Mouse (Mus musculus) forebrain, embryonic 16.5 days (tissue): ENCODE data around the gene Bloc1s2. TPM values are rescaled to one million over a fixed set of nuclear protein-coding genes. Genes with fewer than 3 reads are reported as not detected.

ENCODE experiments used
- ATAC-seq: fragments of 200-750 bp; cut with Nextera tagmentation; 2 replicates; pipeline ENCODE4 v1.8.0; 2017; ENCODE audit warnings: mild to moderate bottlenecking, moderate library complexity
- H3K27ac ChIP-seq: fragments of 300-500 bp; sonication (generic); 2 replicates; pipeline ENCODE4 v1.5.1; 2014; ENCODE audit warnings: low read length, control low read depth
- H3K27me3 ChIP-seq: fragments of 300-500 bp; sonication (generic); replicated peaks from 2 replicates; pipeline ENCODE4 v1.6.1; 2014; ENCODE audit warnings: low read length; ENCODE audit not compliant: control insufficient read depth, insufficient read depth
- H3K36me3 ChIP-seq: fragments of 300-500 bp; sonication (generic); 2 replicates; pipeline ENCODE4 v1.6.1; 2014; ENCODE audit not compliant: control insufficient read depth, insufficient read depth
- H3K4me1 ChIP-seq: fragments of 300-500 bp; sonication (generic); replicated peaks from 2 replicates; pipeline ENCODE4 v1.6.1; 2014; ENCODE audit warnings: low read length; ENCODE audit not compliant: control insufficient read depth, insufficient read depth
- H3K4me2 ChIP-seq: fragments of 300-500 bp; sonication (generic); 2 replicates; pipeline ENCODE4 v1.6.1; 2014; ENCODE audit warnings: mild to moderate bottlenecking, low read length, control low read depth
- H3K4me3 ChIP-seq: fragments of 300-500 bp; sonication (generic); replicated peaks from 2 replicates; pipeline ENCODE4 v1.5.1; 2014; ENCODE audit warnings: mild to moderate bottlenecking, low read length, control low read depth
- H3K9ac ChIP-seq: fragments of 300-500 bp; sonication (generic); replicated peaks from 2 replicates; pipeline ENCODE4 v1.6.1; 2014; ENCODE audit warnings: low read depth, low read length, control low read depth
- H3K9me3 ChIP-seq: fragments of 300-500 bp; sonication (generic); 2 replicates; pipeline ENCODE4 v1.6.1; 2016; ENCODE audit warnings: low read length; ENCODE audit not compliant: control insufficient read depth
- WGBS: fragments of 180-500 bp; shearing (Covaris S2); extraction: QIAGEN DNeasy Blood & Tissue Kit; methylation state at CpG from one replicate; pipeline ENCODE4 v1.1.7; 2014; 5-methylcytosine and 5-hydroxymethylcytosine counted together
- polyA plus RNA-seq: library from polyadenylated mRNA; unstranded; fragments of >200 nt; fragmentation: Nextera tagmentation; extraction: Ambion mirVana; gene quantifications from 2 replicates; pipeline ENCODE4 v1.2.1, GENCODE M21; 2015

Bloc1s2 gene
- 150 and 152 TPM in 2 replicates for polyA plus RNA-seq

DNA sequence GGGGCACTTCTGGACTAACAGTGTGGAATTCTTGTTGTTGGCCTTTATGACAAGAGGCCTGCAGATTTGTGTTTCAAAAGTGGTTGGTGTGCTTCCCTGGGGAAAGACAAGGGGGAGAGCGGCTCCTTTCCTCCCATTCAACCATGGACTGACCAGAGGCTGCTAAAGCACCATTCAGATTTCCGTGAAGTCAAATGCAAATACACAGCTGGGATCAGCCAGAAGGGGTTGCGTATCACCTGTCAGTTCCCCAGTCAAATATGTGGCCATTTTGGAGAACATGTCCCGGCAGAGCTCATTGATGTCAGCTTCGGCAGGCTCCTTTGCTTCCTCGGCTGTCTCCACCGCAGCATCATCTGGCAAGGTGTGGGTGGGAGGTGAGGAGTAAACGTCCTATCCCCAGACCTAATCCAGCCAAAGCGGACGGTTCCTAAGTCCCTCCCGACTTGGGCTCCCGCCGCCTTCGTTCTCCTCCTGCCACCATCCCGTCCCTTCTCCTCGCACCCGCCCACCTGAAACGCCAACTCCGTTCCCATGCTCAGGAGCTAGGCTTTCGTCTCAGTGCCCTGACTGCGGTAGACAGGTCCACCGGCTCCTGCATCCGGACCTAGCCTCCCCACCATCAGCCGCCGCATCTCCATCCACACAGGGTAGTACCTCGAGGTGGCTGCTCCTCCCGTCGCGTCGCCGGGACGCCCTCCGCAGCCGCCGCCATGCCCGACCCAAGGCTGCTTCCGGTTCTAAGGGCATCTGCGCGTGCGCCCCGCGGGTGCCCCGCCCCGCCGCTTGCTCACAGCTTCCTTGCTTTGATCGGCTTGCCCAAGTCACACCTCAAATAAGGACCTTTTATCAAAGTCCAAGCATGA lies at the start of gene Bloc1s2:
TSS of gene Bloc1s2 (minus strand) at position 745 of the 866 bp plus-strand sequence.
- 2% methylated on average over 46 of the region's 46 CpGs for WGBS
- ATAC-seq: peak; percentile 96
- H3K36me3 ChIP-seq: peaks cover 17% of the 10 kb centered on the region
- peak within 1 kb of the TSS; percentile 76 for H3K4me2 ChIP-seq
- no peaks in the 10 kb centered on the region for H3K27me3 ChIP-seq
- H3K27ac ChIP-seq: peak within 1 kb of the TSS; percentile 31; the same call in 1 of the 2 replicates
- peak within 1 kb of the TSS; percentile 84 for H3K9ac ChIP-seq
- no peaks in the 10 kb centered on the region for H3K9me3 ChIP-seq
- H3K4me3 ChIP-seq: peak within 1 kb of the TSS; percentile 77
- H3K4me1 ChIP-seq: peaks cover 18% of the 10 kb centered on the region

DNA sequence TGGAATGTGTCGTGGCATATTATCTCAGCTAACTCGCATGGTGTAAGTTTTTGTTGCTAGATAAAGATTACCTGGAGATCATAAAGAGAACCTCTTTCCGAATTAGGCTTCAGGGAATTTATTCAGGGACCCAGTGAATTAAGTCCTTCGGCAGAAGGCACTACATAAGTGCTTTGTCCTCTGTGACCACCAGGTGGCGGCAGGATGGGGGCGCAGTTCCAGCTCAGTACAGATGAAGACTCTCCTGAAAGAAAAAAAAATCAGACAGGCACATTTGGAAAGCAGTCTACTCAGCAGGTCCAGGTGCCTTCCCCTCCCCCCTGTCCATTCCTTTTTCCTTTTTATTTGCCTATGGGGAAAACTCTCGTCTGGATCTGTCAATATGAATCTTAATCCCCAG lies 48.9 kb upstream of the Bloc1s2 start:
- peak; percentile 52; the same call in 1 of the 2 replicates for ATAC-seq

DNA sequence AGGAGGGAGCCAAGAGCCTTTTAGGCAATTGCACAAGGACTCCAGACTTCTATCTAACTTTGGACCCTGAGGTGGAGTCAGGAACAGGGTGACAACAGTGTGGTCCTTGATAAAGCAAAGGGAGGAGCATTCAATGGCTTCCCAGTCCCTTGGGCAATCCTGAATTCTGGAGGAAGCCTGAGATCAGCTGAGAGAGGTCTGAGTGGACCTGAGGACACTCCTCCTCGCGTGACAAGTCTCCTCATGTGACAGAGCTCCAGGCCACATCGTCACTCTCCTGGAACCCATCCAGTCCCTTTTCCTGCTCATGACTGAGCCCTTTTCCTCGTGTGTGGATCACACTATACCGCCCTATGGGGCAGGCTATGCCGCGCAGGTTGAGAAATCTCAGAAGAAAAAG lies 47.7 kb upstream of the Bloc1s2 start:
- Histone ChIP-seq H3K9ac (no peak overlapping the region), H3K9me3 (no peaks in the 10 kb centered on the region), H3K27me3 (no peaks in the 10 kb centered on the region), H3K4me3 (no peak overlapping the region), H3K4me2 (no peak overlapping the region), H3K36me3 (no peaks in the 10 kb centered on the region), H3K4me1 (no peaks in the 10 kb centered on the region), H3K27ac (no peak overlapping the region)
- 83% methylated on average over 7 of the region's 7 CpGs for WGBS
- ATAC-seq: no peak

More for the DNA sequence above, 48.9 kb upstream of the Bloc1s2 start:
- H3K9ac ChIP-seq: no peak overlapping the region
- no peak overlapping the region for H3K27ac ChIP-seq
- H3K9me3 ChIP-seq: no peaks in the 10 kb centered on the region
- no peaks in the 10 kb centered on the region for H3K4me1 ChIP-seq
- H3K4me2 ChIP-seq: no peak overlapping the region
- H3K4me3 ChIP-seq: no peak overlapping the region
- H3K27me3 ChIP-seq: no peaks in the 10 kb centered on the region
- H3K36me3 ChIP-seq: no peaks in the 10 kb centered on the region
- WGBS: 9% methylated on average over 7 of the region's 7 CpGs

DNA sequence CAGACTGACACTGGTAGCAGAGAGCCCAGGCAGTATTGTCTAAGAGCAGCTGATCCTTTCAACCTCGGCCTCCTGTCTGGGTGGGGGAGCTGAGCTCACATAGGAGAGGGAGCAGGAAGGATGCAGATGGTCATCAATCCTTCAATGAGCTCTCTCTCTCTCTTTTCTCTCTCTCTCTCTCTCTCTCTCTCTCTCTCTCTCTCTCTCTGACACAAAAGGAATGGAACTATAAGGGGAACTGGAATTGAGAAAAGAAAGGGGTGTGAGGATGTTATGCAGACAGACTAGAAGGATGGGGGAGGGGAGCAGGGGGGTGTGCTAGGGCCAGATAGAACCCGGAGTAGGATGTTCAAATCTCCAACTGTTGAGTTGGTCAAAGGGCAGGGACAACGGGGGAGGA lies 46.1 kb upstream of the Bloc1s2 start, which contains the start of gene Pkd2l1:
TSS of gene Pkd2l1 (minus strand) at position 101 of the 400 bp plus-strand sequence.
- ATAC-seq: no peak
- WGBS: 47% methylated on average over 3 of the region's 3 CpGs

DNA sequence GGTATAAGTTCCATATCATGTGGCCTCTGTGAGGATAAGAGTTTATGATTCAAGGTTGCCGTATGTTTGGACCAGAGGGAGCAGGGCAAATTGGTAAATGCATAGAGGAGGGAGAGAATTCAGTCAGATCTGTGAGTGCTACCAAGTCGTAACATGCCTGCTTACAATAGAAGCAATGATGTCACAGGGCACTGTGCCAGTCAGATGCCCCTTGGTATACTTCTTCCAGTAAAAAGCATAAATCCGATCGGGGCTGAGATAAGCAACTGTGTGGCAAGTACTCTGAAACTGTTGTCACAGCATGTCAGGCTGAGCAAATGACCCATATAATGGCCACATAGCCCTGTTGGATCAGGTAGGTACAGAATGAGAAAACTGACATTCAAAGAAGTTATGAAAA lies 42.8 kb upstream of the Bloc1s2 start:
- H3K36me3 ChIP-seq: no peaks in the 10 kb centered on the region
- H3K27ac ChIP-seq: no peak overlapping the region
- H3K4me3 ChIP-seq: no peak overlapping the region
- WGBS: 60% methylated on average over 4 of the region's 4 CpGs
- no peaks in the 10 kb centered on the region for H3K4me1 ChIP-seq
- H3K4me2 ChIP-seq: no peak overlapping the region
- H3K9me3 ChIP-seq: no peaks in the 10 kb centered on the region
- H3K9ac ChIP-seq: no peak overlapping the region
- H3K27me3 ChIP-seq: no peaks in the 10 kb centered on the region
- no peak for ATAC-seq

More for the DNA sequence above, 46.1 kb upstream of the Bloc1s2 start, which contains the start of gene Pkd2l1:
- no peaks in the 10 kb centered on the region for H3K4me1 ChIP-seq
- no peaks in the 10 kb centered on the region for H3K27me3 ChIP-seq
- H3K36me3 ChIP-seq: no peaks in the 10 kb centered on the region
- no peak within 1 kb of the TSS for H3K9ac ChIP-seq
- H3K4me3 ChIP-seq: no peak within 1 kb of the TSS
- no peak within 1 kb of the TSS for H3K4me2 ChIP-seq
- H3K9me3 ChIP-seq: no peaks in the 10 kb centered on the region
- no peak within 1 kb of the TSS for H3K27ac ChIP-seq

DNA sequence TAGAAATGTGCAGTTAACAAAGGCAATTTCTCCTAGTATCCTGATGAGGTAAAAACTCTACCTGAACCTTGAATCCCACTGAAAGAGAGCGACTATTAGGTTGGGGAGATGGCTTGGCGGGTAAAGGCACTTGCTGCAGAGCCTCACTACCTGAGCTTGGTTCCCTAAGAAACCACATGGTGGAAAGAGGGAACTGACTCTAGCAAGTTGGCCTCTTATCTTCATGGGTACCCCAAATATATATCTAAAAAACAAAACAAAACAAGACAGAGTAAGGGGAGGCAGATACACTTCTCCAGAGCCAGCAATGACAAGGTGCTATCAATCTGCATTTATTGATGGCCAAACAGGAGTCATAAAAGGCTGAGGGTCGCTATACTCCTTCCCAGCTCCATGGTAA lies 37.7 kb upstream of the Bloc1s2 start:
- no peak for ATAC-seq
- Histone ChIP-seq H3K27ac (no peak overlapping the region), H3K9me3 (no peaks in the 10 kb centered on the region), H3K4me2 (no peak overlapping the region), H3K4me1 (no peaks in the 10 kb centered on the region), H3K4me3 (no peak overlapping the region), H3K9ac (no peak overlapping the region), H3K36me3 (no peaks in the 10 kb centered on the region), H3K27me3 (no peaks in the 10 kb centered on the region)
- 71% methylated on average over 3 of the region's 3 CpGs for WGBS

DNA sequence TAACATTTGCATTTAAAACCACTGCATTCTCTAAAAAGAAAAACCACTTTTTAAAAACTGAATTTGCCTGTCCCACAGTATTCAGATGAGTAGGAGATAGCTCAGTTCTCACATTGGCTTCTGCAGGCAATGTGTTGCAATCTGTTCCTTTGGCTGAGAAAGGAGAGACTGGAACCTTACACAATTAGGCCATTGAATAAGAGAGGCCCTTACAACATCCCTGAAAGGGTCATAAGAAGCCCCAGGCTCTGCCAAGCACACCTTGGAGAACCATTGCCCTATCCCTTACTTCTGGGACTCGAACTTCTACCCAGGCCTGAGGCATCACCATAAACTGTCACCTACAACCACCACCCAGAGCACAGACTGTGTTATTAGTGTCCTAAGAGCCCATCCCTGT lies 34.3 kb upstream of the Bloc1s2 start:
- no peak overlapping the region for H3K9ac ChIP-seq
- H3K36me3 ChIP-seq: no peaks in the 10 kb centered on the region
- peaks cover 5% of the 10 kb centered on the region for H3K9me3 ChIP-seq
- H3K4me3 ChIP-seq: no peak overlapping the region
- no peak overlapping the region for H3K27ac ChIP-seq
- no peak for ATAC-seq
- 83% methylated on average over 1 of the region's 1 CpGs for WGBS
- no peaks in the 10 kb centered on the region for H3K4me1 ChIP-seq
- H3K27me3 ChIP-seq: no peaks in the 10 kb centered on the region
- H3K4me2 ChIP-seq: no peak overlapping the region

DNA sequence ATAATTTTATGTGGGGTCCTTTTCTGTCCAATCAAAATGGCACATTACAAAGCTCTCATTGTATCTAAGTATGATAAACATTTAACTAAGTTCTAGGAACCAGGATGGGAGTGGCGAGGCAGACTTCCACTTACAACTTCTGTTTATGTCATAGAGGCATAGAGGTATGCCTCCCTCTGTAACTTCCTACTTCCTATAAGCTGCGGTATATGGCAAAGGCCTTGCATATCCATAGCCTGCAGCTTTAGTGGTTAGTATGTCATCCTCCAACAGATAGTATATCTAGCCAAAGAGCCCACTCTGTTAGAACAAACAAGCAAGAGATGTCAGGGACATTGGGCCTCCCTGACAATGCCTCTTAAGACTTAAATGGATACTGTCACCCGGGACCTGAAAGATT lies 30.5 kb upstream of the Bloc1s2 start:
- H3K4me3 ChIP-seq: no peak overlapping the region
- no peak overlapping the region for H3K27ac ChIP-seq
- no peak overlapping the region for H3K4me2 ChIP-seq
- H3K9ac ChIP-seq: no peak overlapping the region
- peaks cover 5% of the 10 kb centered on the region for H3K9me3 ChIP-seq
- H3K4me1 ChIP-seq: no peaks in the 10 kb centered on the region
- no peak for ATAC-seq
- no peaks in the 10 kb centered on the region for H3K27me3 ChIP-seq
- 91% methylated on average over 3 of the region's 3 CpGs for WGBS
- H3K36me3 ChIP-seq: no peaks in the 10 kb centered on the region

DNA sequence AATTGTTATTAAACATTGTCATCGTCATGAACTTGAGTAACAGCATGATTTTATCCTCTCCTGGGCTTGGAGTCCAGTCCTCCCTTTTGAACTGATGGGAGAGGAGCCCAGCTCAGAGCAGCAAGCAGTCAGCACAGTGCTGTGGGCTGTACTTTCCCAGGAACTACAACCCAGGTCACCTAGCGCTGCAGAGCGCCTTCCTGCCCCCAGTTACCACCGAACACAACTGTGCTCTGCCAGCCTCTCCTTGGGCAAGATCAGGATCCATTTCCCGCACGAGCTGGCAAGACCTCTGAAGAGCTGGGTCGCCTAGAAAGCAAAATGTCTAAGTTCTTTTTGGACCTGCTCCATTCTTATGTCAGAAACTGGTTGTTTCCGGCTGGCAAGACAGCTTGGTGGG lies 28.6 kb upstream of the Bloc1s2 start:
- H3K27me3 ChIP-seq: no peaks in the 10 kb centered on the region
- WGBS: 69% methylated on average over 8 of the region's 8 CpGs
- no peaks in the 10 kb centered on the region for H3K4me1 ChIP-seq
- no peak overlapping the region for H3K4me2 ChIP-seq
- H3K9ac ChIP-seq: no peak overlapping the region
- no peak overlapping the region for H3K4me3 ChIP-seq
- no peaks in the 10 kb centered on the region for H3K36me3 ChIP-seq
- no peak for ATAC-seq
- H3K27ac ChIP-seq: no peak overlapping the region
- H3K9me3 ChIP-seq: peaks cover 5% of the 10 kb centered on the region
